Mouse (Mus musculus) bone marrow macrophage, adult 2 months (primary cell): ENCODE data around the gene Polr2i.

ENCODE experiments used
- CTCF ChIP-seq: IDR thresholded peaks from 2 replicates; pipeline ENCODE4 v1.5.1; 2012; ENCODE audit warnings: low read depth, mild to moderate bottlenecking, low read length, moderate library complexity
- POLR2A ChIP-seq: IDR thresholded peaks from 2 replicates; pipeline ENCODE4 v1.6.1; 2012; ENCODE audit warnings: mild to moderate bottlenecking, low read depth, low read length, borderline replicate concordance

DNA sequence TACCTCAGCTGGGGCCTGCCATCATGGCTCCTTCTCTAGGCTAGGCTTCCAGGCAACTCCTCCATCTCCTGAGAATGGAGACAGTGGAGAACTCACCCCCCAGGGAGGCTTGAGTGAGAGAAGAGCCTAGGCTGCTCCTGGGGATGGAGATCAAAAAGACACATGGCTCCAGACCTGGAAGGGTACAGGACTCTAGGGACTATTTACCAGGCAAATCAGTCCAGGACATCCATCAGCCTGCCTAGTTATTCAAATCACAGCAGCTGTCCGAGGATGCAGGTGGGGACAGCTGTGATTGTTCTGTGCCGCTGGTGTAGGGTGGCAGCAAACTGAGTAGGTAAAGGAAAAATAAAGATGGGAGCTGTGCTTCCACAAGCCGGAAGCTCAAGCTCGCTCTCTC is 3.9 kb downstream of the Polr2i start, which contains the start of gene Ovol3:
- TF ChIP-seq CTCF: no peak
- no peak for TF ChIP-seq POLR2A
